Mouse (Mus musculus) CH12.LX (cell line): ENCODE data around the gene Upp1.

Experiments
- CTCF ChIP-seq, 2 experiments: IDR thresholded peaks in 1 of 2; conservative IDR thresholded peaks in 1 of 2; 2 replicates each; pipeline ENCODE4 v1.5.1; 2011 to 2012; ENCODE audit warnings: low read depth in 2 of 2, low read length in 2 of 2, improper control_type of control experiment in 1 of 2, inconsistent platforms in 1 of 2, mild to moderate bottlenecking in 1 of 2, moderate library complexity in 1 of 2
- E2F4 ChIP-seq: IDR thresholded peaks from 2 replicates; pipeline ENCODE4 v1.6.1; 2011; ENCODE audit warnings: low read depth, low read length, improper control_type of control experiment; ENCODE audit not compliant: insufficient replicate concordance
- ZMIZ1 ChIP-seq: IDR thresholded peaks from 2 replicates; pipeline ENCODE4 v1.6.1; 2012; ENCODE audit warnings: low read depth, mild to moderate bottlenecking, inconsistent platforms, low read length, improper control_type of control experiment

DNA sequence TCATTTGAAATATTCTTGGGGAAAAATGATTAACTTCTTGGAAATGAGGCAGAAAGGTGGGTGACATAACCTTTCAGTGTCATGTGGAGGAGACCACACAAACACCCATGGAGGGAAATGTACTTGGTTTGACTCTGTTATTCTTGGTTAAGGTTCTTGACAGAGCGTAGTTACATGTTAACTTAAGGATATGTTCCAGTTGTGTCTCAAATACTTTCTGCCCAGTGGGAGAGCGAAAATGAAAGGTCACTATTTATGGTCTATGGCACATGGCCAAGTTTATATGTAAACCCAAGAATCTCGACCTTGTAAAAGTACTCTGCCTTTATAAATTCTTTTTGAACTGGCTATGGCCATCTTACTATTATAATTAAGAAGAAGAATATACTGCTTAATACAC lies 42.0 kb downstream of the Upp1 start:
- TF ChIP-seq CTCF (conservative IDR thresholded peaks at IDR 0.05 in 1 of 2, IDR thresholded peaks at IDR 0.05 in 1 of 2; ENCODE audit: low read depth in 2 of 2, low read length in 2 of 2) (no peak), ZMIZ1 (no peak), E2F4 (no peak)
